Mouse (Mus musculus) testis, adult 2 months (tissue): ENCODE data around the gene Coq6. TPM values are rescaled to one million over a fixed set of nuclear protein-coding genes. Genes with fewer than 3 reads are reported as not detected.
"Not testable (repeated sequence)": the region's sequence is repeated elsewhere in the genome, so short reads cannot be mapped to it uniquely, and the experiment has no call there.

Experiments used
- H3K27ac ChIP-seq: fragments of 200-500 bp; 2 replicates; pipeline ENCODE4 v1.5.1; 2012; ENCODE audit warnings: low read depth, low read length; ENCODE audit not compliant: control insufficient read depth, insufficient read depth
- H3K27me3 ChIP-seq: fragments of 200-500 bp; 2 replicates; pipeline ENCODE4 v1.6.1; 2012; ENCODE audit warnings: mild to moderate bottlenecking, low read length, moderate library complexity; ENCODE audit not compliant: control insufficient read depth, insufficient read depth
- H3K36me3 ChIP-seq: fragments of 200-500 bp; 2 replicates; pipeline ENCODE4 v1.6.1; 2012; ENCODE audit warnings: mild to moderate bottlenecking, low read length; ENCODE audit not compliant: control insufficient read depth, insufficient read depth
- H3K4me1 ChIP-seq: fragments of 200-500 bp; 2 replicates; pipeline ENCODE4 v1.6.1; 2012; ENCODE audit warnings: low read length; ENCODE audit not compliant: control insufficient read depth, insufficient read depth
- H3K4me3 ChIP-seq: fragments of 200-500 bp; 2 replicates; pipeline ENCODE4 v1.5.1; 2012; ENCODE audit warnings: low read depth, mild to moderate bottlenecking, low read length, moderate library complexity, mixed read lengths; ENCODE audit not compliant: control insufficient read depth
- CTCF ChIP-seq: fragments of 200-500 bp; IDR thresholded peaks from 2 replicates; pipeline ENCODE4 v1.5.1; 2012; ENCODE audit warnings: low read depth, mild to moderate bottlenecking, inconsistent platforms, low read length, moderate library complexity; ENCODE audit not compliant: control insufficient read depth, insufficient read depth, insufficient replicate concordance
- POLR2A ChIP-seq: fragments of 200-500 bp; IDR thresholded peaks from 2 replicates; pipeline ENCODE4 v1.6.1; 2012; ENCODE audit warnings: low read depth, mild to moderate bottlenecking, inconsistent platforms, low read length, moderate library complexity; ENCODE audit not compliant: control insufficient read depth
- polyA plus RNA-seq: library from polyadenylated mRNA; depleted of rRNA; stranded (reverse); fragments of >200 nt; gene quantifications from 2 replicates; pipeline ENCODE4 v1.2.3, GENCODE M21; 2012; rRNA removed

The Coq6 gene
- 41.7 and 41.8 TPM in 2 replicates for polyA plus RNA-seq

- no peaks in the 10 kb centered on the region for H3K4me1 ChIP-seq
- H3K27ac ChIP-seq = peak within 1 kb of the TSS; percentile 100
- H3K4me3 ChIP-seq = peak within 1 kb of the TSS; percentile 100
- H3K36me3 ChIP-seq = no peaks in the 10 kb centered on the region; the same call in 1 of the 2 replicates
- no peaks in the 10 kb centered on the region for H3K27me3 ChIP-seq
- TF ChIP-seq CTCF (no peak), POLR2A (peak; percentile 92)
Measured at GRCm38 (mm10) chr12:84361555-84362489, at the start of gene Coq6, which contains the start of gene Fam161b. TSS of gene Coq6 (plus strand) at chr12:84361657. TSS of gene Fam161b (minus strand) at chr12:84361833.

GRCm38 (mm10) chr12:84316006-84316405 lies 45.5 kb upstream of the Coq6 start:
- peak overlapping the region; percentile 92; the same call in 1 of the 2 replicates for H3K4me3 ChIP-seq
- no peaks in the 10 kb centered on the region for H3K27me3 ChIP-seq
- TF ChIP-seq CTCF (no peak), POLR2A (no peak)
- no peaks in the 10 kb centered on the region for H3K36me3 ChIP-seq
- peaks cover 5% of the 10 kb centered on the region for H3K4me1 ChIP-seq
- H3K27ac ChIP-seq = peak overlapping the region; percentile 92

- Histone ChIP-seq H3K4me1 (peaks cover 5% of the 10 kb centered on the region), H3K27me3 (no peaks in the 10 kb centered on the region), H3K4me3 (peak within 1 kb of the TSS; percentile 92), H3K27ac (peak within 1 kb of the TSS; percentile 92), H3K36me3 (no peaks in the 10 kb centered on the region)
- TF ChIP-seq CTCF (no peak), POLR2A (peak; percentile 68)
Measured at GRCm38 (mm10) chr12:84316721-84317621, 44.5 kb upstream of the Coq6 start, which contains the start of gene Zfp410. TSS of gene Zfp410 (plus strand) at chr12:84316852.

- no peak overlapping the region for H3K4me3 ChIP-seq
- H3K36me3 ChIP-seq = peaks cover 3% of the 10 kb centered on the region
- H3K27me3 ChIP-seq = no peaks in the 10 kb centered on the region
- H3K27ac ChIP-seq = no peak overlapping the region
- TF ChIP-seq CTCF (no peak), POLR2A (no peak)
- H3K4me1 ChIP-seq = no peaks in the 10 kb centered on the region
Measured at GRCm38 (mm10) chr12:84327111-84327512, 34.3 kb upstream of the Coq6 start.

- no peak overlapping the region for H3K4me3 ChIP-seq
- no peaks in the 10 kb centered on the region for H3K4me1 ChIP-seq
- peaks cover 5% of the 10 kb centered on the region for H3K36me3 ChIP-seq
- H3K27me3 ChIP-seq = no peaks in the 10 kb centered on the region
- no peak overlapping the region for H3K27ac ChIP-seq
- TF ChIP-seq CTCF (no peak), POLR2A (no peak)
Measured at GRCm38 (mm10) chr12:84336963-84337625, 24.4 kb upstream of the Coq6 start.

GRCm38 (mm10) chr12:84347192-84347591 lies 14.3 kb upstream of the Coq6 start:
- Histone ChIP-seq H3K27ac (no peak overlapping the region), H3K4me3 (no peak overlapping the region), H3K36me3 (peaks cover 2% of the 10 kb centered on the region; the same call in 1 of the 2 replicates), H3K4me1 (no peaks in the 10 kb centered on the region), H3K27me3 (no peaks in the 10 kb centered on the region)
- TF ChIP-seq POLR2A = no peak
- peak; percentile 48; the same call in 1 of the 2 replicates for TF ChIP-seq CTCF

- H3K4me3 ChIP-seq, H3K27me3 ChIP-seq, H3K4me1 ChIP-seq, H3K27ac ChIP-seq, H3K36me3 ChIP-seq: not testable (repeated sequence)
Measured at GRCm38 (mm10) chr12:84358699-84359098, 2.8 kb upstream of the Coq6 start.
